Mouse (Mus musculus) liver, embryonic 14.5 days (tissue): ENCODE data around the gene Lrmda.

Experiments used
- CTCF ChIP-seq: IDR thresholded peaks from 2 replicates; pipeline ENCODE4 v1.5.1; 2016; ENCODE audit warnings: antibody characterized with exemption, low read depth, control low read depth
- EP300 ChIP-seq: IDR thresholded peaks from 2 replicates; pipeline ENCODE4 v1.6.1; 2016; ENCODE audit warnings: antibody characterized with exemption, low read depth

- TF ChIP-seq EP300 (no peak), CTCF (no peak)
Measured at GRCm38 (mm10) chr14:22809229-22809628, 789.7 kb downstream of the Lrmda start.
